Mouse (Mus musculus): ENCODE data around the gene Scyl1.

The Scyl1 gene

DNA sequence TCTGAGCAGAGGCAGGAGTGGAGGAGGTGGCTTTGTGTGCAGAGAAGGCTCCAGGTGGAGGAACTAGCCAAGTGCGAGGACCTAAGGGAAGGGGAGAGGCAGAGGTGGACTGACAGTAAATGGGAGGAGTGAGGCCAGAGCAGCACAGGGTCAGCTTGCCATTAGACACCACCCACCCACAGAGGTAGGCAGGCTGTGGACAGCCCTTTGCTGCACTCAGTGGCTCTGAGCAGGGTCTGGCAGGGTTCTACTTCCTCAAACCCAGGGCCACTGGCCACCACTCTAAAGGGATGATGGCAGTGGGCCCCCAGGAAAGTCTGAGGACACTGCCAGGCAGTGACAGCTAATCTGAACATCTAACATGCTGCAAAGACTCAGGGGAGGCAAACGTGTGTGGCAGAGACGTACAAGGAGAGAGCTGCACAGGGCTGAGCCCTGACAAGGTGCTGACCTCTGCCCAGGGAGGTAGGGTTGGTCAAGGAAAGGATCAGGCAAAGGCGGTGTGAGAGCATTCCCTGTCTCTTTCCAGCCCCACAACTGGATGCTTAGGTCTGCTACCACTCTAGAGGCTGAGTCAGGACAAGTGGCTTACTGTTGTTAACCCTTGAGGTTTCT, 47.2 kb downstream of the Scyl1 start:
- in situ Hi-C loops (cut with MboI; ENCODE audit: low sequenced_read_pairs), result no loop called here

- in situ Hi-C loops (cut with MboI; ENCODE audit: low sequenced_read_pairs), result no loop called here
Measured at GRCm38 (mm10) chr19:5722848-5723425, 48.3 kb downstream of the Scyl1 start.

GRCm38 (mm10) chr19:5721233-5721632, 50.0 kb downstream of the Scyl1 start:
- in situ Hi-C loops (cut with MboI; ENCODE audit: low sequenced_read_pairs), result no loop called here

- in situ Hi-C loops (cut with MboI; ENCODE audit: low sequenced_read_pairs), result no loop called here
Measured at GRCm38 (mm10) chr19:5716955-5717354, 54.3 kb downstream of the Scyl1 start.

DNA sequence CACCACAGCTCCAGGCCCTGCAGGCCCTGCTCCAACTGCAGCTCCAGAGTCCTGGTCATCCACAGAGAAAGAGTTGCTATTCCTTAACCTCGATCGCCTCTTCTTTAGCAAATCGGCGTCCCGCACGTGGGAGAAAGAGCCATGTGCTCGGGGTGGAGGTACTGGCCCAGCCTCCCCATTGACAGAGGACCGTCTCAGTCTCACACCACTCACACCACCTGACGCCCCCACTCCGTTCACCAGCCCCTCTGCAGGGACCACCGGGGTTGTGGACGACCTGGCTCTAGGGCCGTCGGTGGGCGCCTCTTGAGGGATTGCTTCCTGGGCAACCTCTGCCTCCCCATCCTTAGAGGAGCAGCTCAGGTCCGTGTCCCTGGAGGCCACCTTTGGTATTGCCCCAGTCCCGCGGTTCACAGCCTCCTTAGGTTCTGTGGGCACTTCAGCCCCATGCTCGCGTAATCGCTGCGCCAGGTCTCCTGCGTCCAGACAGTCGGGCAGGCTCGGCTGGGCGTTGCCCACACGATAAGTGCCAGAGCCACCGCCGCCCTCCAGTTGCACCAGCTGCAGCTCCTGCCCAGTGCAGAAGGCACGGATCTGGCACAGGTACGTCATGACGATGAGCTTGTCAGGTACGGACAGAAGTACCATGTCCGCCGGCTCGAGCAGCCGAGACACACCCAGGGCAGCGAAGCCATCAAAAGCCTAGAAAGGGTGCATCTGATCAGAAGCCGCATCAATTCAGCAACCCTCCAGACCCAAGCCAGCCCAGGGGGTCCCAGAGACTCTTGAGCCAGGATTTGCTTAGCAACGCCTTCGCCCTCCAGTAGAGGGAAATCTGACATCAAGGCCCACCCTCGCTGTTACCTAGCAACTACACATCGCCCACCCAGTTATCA, 55.2 kb downstream of the Scyl1 start:
- in situ Hi-C loops (cut with MboI; ENCODE audit: low sequenced_read_pairs), result no loop called here

DNA sequence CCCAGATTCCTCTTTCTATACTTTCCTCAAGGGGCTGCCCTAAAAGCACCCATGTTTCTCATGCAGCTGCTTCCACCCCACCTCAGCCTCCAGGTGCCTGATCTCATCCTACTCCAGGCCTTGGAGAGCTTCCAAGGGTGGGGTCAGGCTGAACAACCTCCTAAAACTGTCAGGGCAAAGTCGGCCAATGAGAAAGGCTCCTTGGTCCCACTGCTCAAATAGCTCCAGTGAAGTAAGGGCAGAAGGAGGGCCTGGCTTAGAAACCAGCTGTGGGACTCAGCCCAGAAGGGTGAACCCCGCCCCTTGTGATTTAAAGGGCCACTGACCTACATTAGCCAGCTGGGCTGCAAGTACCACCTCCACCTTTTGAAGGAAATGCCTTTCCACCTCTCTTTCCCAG, 57.5 kb downstream of the Scyl1 start:
- in situ Hi-C loops (cut with MboI; ENCODE audit: low sequenced_read_pairs), result no loop called here

DNA sequence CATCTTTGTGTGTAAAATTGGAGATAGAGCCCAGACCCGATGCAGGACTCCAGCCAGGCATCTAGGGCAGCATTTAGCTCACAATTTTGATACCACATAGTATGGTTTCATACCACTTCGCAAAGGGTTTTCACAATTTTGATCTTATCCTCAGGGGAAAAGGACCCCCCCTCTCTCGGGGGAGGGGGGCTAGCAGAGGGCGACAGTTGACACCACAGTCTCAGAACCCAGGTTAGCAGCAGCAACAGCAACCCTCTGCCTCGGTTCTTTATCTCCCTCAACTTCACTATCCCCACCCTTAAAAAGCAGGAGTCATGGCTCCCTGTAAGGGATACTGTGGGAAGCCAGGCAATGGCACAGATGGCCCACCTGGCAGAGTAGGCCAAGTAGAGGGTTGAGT, 58.0 kb downstream of the Scyl1 start:
- in situ Hi-C loops (cut with MboI; ENCODE audit: low sequenced_read_pairs), result no loop called here

DNA sequence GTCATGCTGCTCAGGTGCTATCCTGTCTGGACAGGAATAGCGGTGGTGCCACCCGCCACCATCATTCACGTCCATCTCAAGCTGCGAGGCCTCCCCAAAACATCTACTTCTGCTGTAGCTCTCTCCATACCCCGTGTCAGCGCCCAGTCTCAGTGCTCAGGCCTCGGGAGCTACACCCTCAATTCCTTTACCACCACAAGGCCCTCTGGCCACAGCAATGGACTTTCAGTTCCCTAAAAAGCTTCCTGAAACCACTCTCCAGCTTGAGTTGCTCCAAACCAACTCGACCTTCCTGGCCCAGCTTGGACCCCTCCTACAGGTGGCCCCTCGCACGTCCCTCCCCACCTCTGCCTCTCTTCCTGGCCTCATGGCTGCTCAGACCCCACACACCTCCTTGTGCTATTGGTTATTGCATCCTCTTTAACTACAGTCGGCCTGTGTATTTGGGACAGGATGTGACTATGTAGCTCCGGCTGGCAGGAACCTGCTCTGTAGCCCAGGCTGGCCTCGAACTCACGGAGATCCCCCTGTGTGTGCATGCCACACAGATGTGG, 59.2 kb downstream of the Scyl1 start:
- in situ Hi-C loops (cut with MboI; ENCODE audit: low sequenced_read_pairs), result no loop called here

GRCm38 (mm10) chr19:5711218-5711617, 60.0 kb downstream of the Scyl1 start:
- in situ Hi-C loops (cut with MboI; ENCODE audit: low sequenced_read_pairs), result no loop called here

- in situ Hi-C loops (cut with MboI; ENCODE audit: low sequenced_read_pairs), result no loop called here
Measured at GRCm38 (mm10) chr19:5710581-5710980, 60.6 kb downstream of the Scyl1 start.

DNA sequence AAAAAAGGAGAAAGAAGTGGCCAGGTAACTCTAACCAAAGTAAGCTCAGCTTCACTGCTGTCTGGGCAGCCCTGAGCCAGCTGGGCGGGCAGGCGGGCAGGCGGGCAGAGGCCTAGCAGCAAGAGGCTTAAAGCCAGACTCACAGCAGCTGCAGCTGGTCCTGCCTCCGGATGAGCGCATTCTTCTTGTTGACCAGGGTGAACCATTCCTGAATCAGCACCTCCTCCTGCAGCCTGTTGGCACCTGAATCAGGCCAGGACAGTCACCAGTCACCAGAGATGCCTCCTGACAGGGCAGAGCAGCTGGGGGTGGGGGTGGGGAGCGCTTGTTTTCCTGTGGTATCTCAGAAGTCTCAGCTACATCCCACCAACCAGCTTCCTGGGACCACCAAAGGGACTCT, 61.2 kb downstream of the Scyl1 start:
- in situ Hi-C loops (cut with MboI; ENCODE audit: low sequenced_read_pairs), result no loop called here
